Mouse (Mus musculus): ENCODE results near the gene Zic3.

Zic3 gene

GRCm38 (mm10) chrX:58039703-58040102 is 17.2 kb downstream of the Zic3 start:
- ATAC-seq (ENCODE audit: insufficient number of reproducible peaks, low FRiP score, low TSS enrichment) = no peak

- no peak for ATAC-seq (ENCODE audit: insufficient number of reproducible peaks, low FRiP score, low TSS enrichment)
Measured at GRCm38 (mm10) chrX:58041865-58042264, 19.4 kb downstream of the Zic3 start.

- ATAC-seq (ENCODE audit: insufficient number of reproducible peaks, low FRiP score, low TSS enrichment) = no peak
Measured at GRCm38 (mm10) chrX:58042512-58042911, 20.0 kb downstream of the Zic3 start.

Measured in cerebellum, adult (tissue).